Mouse (Mus musculus) stomach, embryonic 15.5 days (tissue): ENCODE measurements around the gene Prep. TPM values are rescaled to one million over a fixed set of nuclear protein-coding genes. Genes with fewer than 3 reads are reported as not detected.

ENCODE experiments used
- ATAC-seq: fragments of 200-750 bp; cut with Nextera tagmentation; 2 replicates; pipeline ENCODE4 v1.8.0; 2017; ENCODE audit warnings: low read depth, moderate number of reproducible peaks, moderate TSS enrichment; ENCODE audit not compliant: insufficient read depth, low FRiP score
- H3K27ac ChIP-seq: fragments of 300-500 bp; sonication (generic); 2 replicates; pipeline ENCODE4 v1.5.1; 2015; ENCODE audit warnings: mild to moderate bottlenecking, inconsistent platforms
- H3K27me3 ChIP-seq: fragments of 300-500 bp; sonication (generic); replicated peaks from 2 replicates; pipeline ENCODE4 v1.6.1; 2015; ENCODE audit warnings: inconsistent platforms
- H3K36me3 ChIP-seq: fragments of 300-500 bp; sonication (generic); 2 replicates; pipeline ENCODE4 v1.6.1; 2015; ENCODE audit warnings: inconsistent platforms
- H3K4me1 ChIP-seq: fragments of 300-500 bp; sonication (generic); 2 replicates; pipeline ENCODE4 v1.6.1; 2015; ENCODE audit warnings: inconsistent platforms
- H3K4me2 ChIP-seq: fragments of 300-500 bp; sonication (generic); 2 replicates; pipeline ENCODE4 v1.6.1; 2015; ENCODE audit warnings: mild to moderate bottlenecking, inconsistent platforms
- H3K4me3 ChIP-seq: fragments of 300-500 bp; sonication (generic); replicated peaks from 2 replicates; pipeline ENCODE4 v1.5.1; 2015; ENCODE audit warnings: inconsistent platforms
- H3K9ac ChIP-seq: fragments of 300-500 bp; sonication (generic); 2 replicates; pipeline ENCODE4 v1.6.1; 2015; ENCODE audit warnings: inconsistent platforms
- H3K9me3 ChIP-seq: fragments of 300-500 bp; sonication (generic); 2 replicates; pipeline ENCODE4 v1.6.1; 2016; ENCODE audit warnings: inconsistent platforms
- WGBS: fragments of 180-500 bp; shearing (Covaris S2); methylation state at CpG from one replicate; pipeline ENCODE4 v1.1.7; 2015; 5-methylcytosine and 5-hydroxymethylcytosine counted together
- polyA plus RNA-seq: library from polyadenylated mRNA; unstranded; fragments of >200 nt; fragmentation: Nextera tagmentation; extraction: Ambion mirVana; gene quantifications from 2 replicates; pipeline ENCODE4 v1.2.1, GENCODE M21; 2015

Prep gene
- polyA plus RNA-seq, 1 experiment from 2014 or later, result 22.1 TPM

GRCm38 (mm10) chr10:45103184-45103583 is 36.2 kb downstream of the Prep start:
- 42% methylated on average over 11 of the region's 11 CpGs for WGBS
- Histone ChIP-seq H3K4me2 (no peak overlapping the region), H3K4me1 (0 out of 2 replicates have a peak, but pooled peaks cover 4% of the 10 kb centered on the region), H3K4me3 (no peak overlapping the region), H3K27me3 (no peaks in the 10 kb centered on the region), H3K27ac (no peak overlapping the region), H3K9me3 (no peaks in the 10 kb centered on the region), H3K36me3 (peaks cover 17% of the 10 kb centered on the region), H3K9ac (no peak overlapping the region)
- no peak for ATAC-seq

- no peak for ATAC-seq
- WGBS, result 48% methylated on average over 7 of the region's 7 CpGs
- Histone ChIP-seq H3K4me2 (no peak overlapping the region), H3K4me3 (no peak overlapping the region), H3K27me3 (no peaks in the 10 kb centered on the region), H3K4me1 (0 out of 2 replicates have a peak, but pooled peaks cover 4% of the 10 kb centered on the region), H3K9me3 (no peaks in the 10 kb centered on the region), H3K9ac (no peak overlapping the region), H3K36me3 (peaks cover 13% of the 10 kb centered on the region), H3K27ac (no peak overlapping the region; the same call in 1 of the 2 replicates)
Observed at GRCm38 (mm10) chr10:45104098-45104497, 37.1 kb downstream of the Prep start.

GRCm38 (mm10) chr10:45104535-45105079 is 37.6 kb downstream of the Prep start:
- H3K4me2 ChIP-seq, result no peak overlapping the region
- no peak for ATAC-seq
- H3K27me3 ChIP-seq, result no peaks in the 10 kb centered on the region
- H3K9me3 ChIP-seq, result no peaks in the 10 kb centered on the region
- no peak overlapping the region for H3K4me3 ChIP-seq
- peaks cover 16% of the 10 kb centered on the region for H3K36me3 ChIP-seq
- 0 out of 2 replicates have a peak, but pooled peaks cover 4% of the 10 kb centered on the region for H3K4me1 ChIP-seq
- H3K27ac ChIP-seq, result no peak overlapping the region
- H3K9ac ChIP-seq, result no peak overlapping the region
- 66% methylated on average over 4 of the region's 4 CpGs for WGBS

GRCm38 (mm10) chr10:45106541-45106940 is 39.5 kb downstream of the Prep start:
- Histone ChIP-seq H3K9me3 (no peaks in the 10 kb centered on the region), H3K4me2 (no peak overlapping the region), H3K9ac (no peak overlapping the region), H3K27me3 (no peaks in the 10 kb centered on the region), H3K4me1 (0 out of 2 replicates have a peak, but pooled peaks cover 4% of the 10 kb centered on the region), H3K4me3 (no peak overlapping the region), H3K27ac (no peak overlapping the region), H3K36me3 (peaks cover 14% of the 10 kb centered on the region)
- no peak for ATAC-seq
- WGBS, result 89% methylated on average over 4 of the region's 4 CpGs

GRCm38 (mm10) chr10:45107313-45107712 is 40.3 kb downstream of the Prep start:
- Histone ChIP-seq H3K27ac (no peak overlapping the region), H3K27me3 (no peaks in the 10 kb centered on the region), H3K36me3 (peaks cover 20% of the 10 kb centered on the region), H3K4me1 (0 out of 2 replicates have a peak, but pooled peaks cover 4% of the 10 kb centered on the region), H3K9ac (no peak overlapping the region), H3K4me2 (no peak overlapping the region), H3K4me3 (no peak overlapping the region), H3K9me3 (no peaks in the 10 kb centered on the region)
- no peak for ATAC-seq
- 80% methylated on average over 2 of the region's 2 CpGs for WGBS

- peaks cover 20% of the 10 kb centered on the region for H3K36me3 ChIP-seq
- WGBS, result 95% methylated on average over 8 of the region's 8 CpGs
Observed at GRCm38 (mm10) chr10:45109041-45109440, 42.0 kb downstream of the Prep start.

GRCm38 (mm10) chr10:45109974-45110373 is 43.0 kb downstream of the Prep start:
- no peak for ATAC-seq
- H3K9me3 ChIP-seq, result no peaks in the 10 kb centered on the region
- peaks cover 22% of the 10 kb centered on the region for H3K36me3 ChIP-seq
- 87% methylated on average over 6 of the region's 6 CpGs for WGBS
- H3K27me3 ChIP-seq, result no peaks in the 10 kb centered on the region
- no peak overlapping the region for H3K27ac ChIP-seq
- H3K9ac ChIP-seq, result no peak overlapping the region
- no peak overlapping the region for H3K4me3 ChIP-seq
- no peaks in the 10 kb centered on the region for H3K4me1 ChIP-seq
- H3K4me2 ChIP-seq, result no peak overlapping the region

More at GRCm38 (mm10) chr10:45109041-45109440, 42.0 kb downstream of the Prep start:
- Histone ChIP-seq H3K4me3 (no peak overlapping the region), H3K27ac (no peak overlapping the region), H3K9ac (no peak overlapping the region), H3K4me1 (0 out of 2 replicates have a peak, but pooled peaks cover 2% of the 10 kb centered on the region), H3K27me3 (no peaks in the 10 kb centered on the region), H3K4me2 (no peak overlapping the region), H3K9me3 (no peaks in the 10 kb centered on the region)
- no peak for ATAC-seq

GRCm38 (mm10) chr10:45112927-45113326 is 45.9 kb downstream of the Prep start:
- H3K27ac ChIP-seq, result no peak overlapping the region
- H3K9me3 ChIP-seq, result no peaks in the 10 kb centered on the region
- H3K4me2 ChIP-seq, result no peak overlapping the region
- no peak overlapping the region for H3K9ac ChIP-seq
- no peak for ATAC-seq
- H3K4me3 ChIP-seq, result no peak overlapping the region
- H3K4me1 ChIP-seq, result no peaks in the 10 kb centered on the region
- 84% methylated on average over 11 of the region's 11 CpGs for WGBS
- H3K36me3 ChIP-seq, result peaks cover 21% of the 10 kb centered on the region
- no peaks in the 10 kb centered on the region for H3K27me3 ChIP-seq

GRCm38 (mm10) chr10:45114462-45114861 is 47.5 kb downstream of the Prep start:
- no peak overlapping the region for H3K4me2 ChIP-seq
- H3K4me1 ChIP-seq, result no peaks in the 10 kb centered on the region
- H3K36me3 ChIP-seq, result peaks cover 21% of the 10 kb centered on the region
- no peak for ATAC-seq
- H3K9ac ChIP-seq, result no peak overlapping the region
- no peaks in the 10 kb centered on the region for H3K9me3 ChIP-seq
- H3K4me3 ChIP-seq, result no peak overlapping the region
- 85% methylated on average over 4 of the region's 4 CpGs for WGBS
- H3K27ac ChIP-seq, result no peak overlapping the region
- no peaks in the 10 kb centered on the region for H3K27me3 ChIP-seq

GRCm38 (mm10) chr10:45116832-45117231 is 49.8 kb downstream of the Prep start:
- WGBS, result 93% methylated on average over 5 of the region's 5 CpGs
- ATAC-seq, result no peak
- Histone ChIP-seq H3K36me3 (peaks cover 20% of the 10 kb centered on the region), H3K27me3 (no peaks in the 10 kb centered on the region), H3K9me3 (no peaks in the 10 kb centered on the region), H3K4me3 (no peak overlapping the region), H3K4me1 (no peaks in the 10 kb centered on the region), H3K27ac (no peak overlapping the region), H3K4me2 (no peak overlapping the region), H3K9ac (no peak overlapping the region)

- Histone ChIP-seq H3K36me3 (peaks cover 20% of the 10 kb centered on the region), H3K27me3 (no peaks in the 10 kb centered on the region), H3K9me3 (no peaks in the 10 kb centered on the region), H3K4me3 (no peak overlapping the region), H3K27ac (no peak overlapping the region), H3K4me1 (no peaks in the 10 kb centered on the region), H3K4me2 (no peak overlapping the region), H3K9ac (no peak overlapping the region)
- WGBS, result 87% methylated on average over 8 of the region's 8 CpGs
- no peak for ATAC-seq
Observed at GRCm38 (mm10) chr10:45118389-45118788, 51.4 kb downstream of the Prep start.

GRCm38 (mm10) chr10:45121637-45122036 is 54.6 kb downstream of the Prep start:
- H3K9ac ChIP-seq, result no peak overlapping the region
- H3K4me1 ChIP-seq, result no peaks in the 10 kb centered on the region
- 89% methylated on average over 3 of the region's 3 CpGs for WGBS
- no peak for ATAC-seq
- H3K27ac ChIP-seq, result no peak overlapping the region
- no peaks in the 10 kb centered on the region for H3K9me3 ChIP-seq
- H3K4me2 ChIP-seq, result no peak overlapping the region
- H3K36me3 ChIP-seq, result peaks cover 13% of the 10 kb centered on the region
- no peak overlapping the region for H3K4me3 ChIP-seq
- H3K27me3 ChIP-seq, result no peaks in the 10 kb centered on the region

GRCm38 (mm10) chr10:45122476-45122875 is 55.5 kb downstream of the Prep start:
- WGBS, result 66% methylated on average over 5 of the region's 5 CpGs
- Histone ChIP-seq H3K4me3 (no peak overlapping the region), H3K36me3 (peaks cover 13% of the 10 kb centered on the region), H3K4me1 (no peaks in the 10 kb centered on the region), H3K27me3 (no peaks in the 10 kb centered on the region), H3K27ac (no peak overlapping the region), H3K9me3 (no peaks in the 10 kb centered on the region), H3K9ac (no peak overlapping the region), H3K4me2 (no peak overlapping the region)
- no peak for ATAC-seq
